Mouse (Mus musculus): ENCODE data around the gene Metap1.
"Not testable (repeated sequence)": the region's sequence is repeated elsewhere in the genome, so short reads cannot be mapped to it uniquely, and the experiment has no call there.

Metap1 gene

DNA sequence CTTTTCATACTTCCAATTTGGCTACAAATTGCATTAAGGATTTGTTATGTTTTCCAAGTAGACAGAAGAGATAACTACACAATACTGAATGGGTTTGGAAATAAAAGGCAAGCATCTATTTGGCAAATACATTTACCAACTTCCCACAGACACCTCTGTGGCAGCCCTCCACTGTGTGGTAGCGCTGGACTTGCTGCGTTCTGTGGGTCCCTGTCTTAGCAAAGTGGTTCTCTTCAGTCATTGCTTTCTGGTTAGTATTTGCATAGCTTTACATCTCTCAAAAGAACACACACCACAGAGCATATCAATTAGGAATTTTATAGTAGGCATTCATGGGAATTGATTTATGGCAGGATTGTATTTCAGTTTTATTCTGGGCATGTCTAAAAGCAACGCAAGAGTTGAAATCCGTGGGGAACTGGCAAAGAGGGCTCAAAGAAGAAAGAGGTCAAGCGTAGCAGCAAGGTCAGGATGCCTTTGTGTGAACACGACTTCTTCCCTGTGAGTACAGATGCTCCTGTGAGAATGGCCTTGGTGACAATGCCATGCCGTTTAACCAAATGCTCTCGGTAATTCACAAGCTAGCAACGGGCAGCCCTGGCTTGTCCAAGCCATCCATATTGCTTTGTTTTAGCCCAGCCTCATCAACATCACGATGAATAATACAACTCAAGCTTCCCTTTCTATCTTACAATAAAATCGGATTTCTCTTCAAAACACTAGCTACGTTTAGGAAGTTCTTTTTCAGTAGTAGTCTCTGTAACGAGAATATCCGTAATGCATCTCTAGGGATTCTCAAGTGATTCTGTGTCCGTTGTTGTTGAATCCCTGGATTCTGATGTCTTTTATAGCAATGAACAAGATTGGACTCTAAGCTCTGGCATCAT lies 10.8 kb upstream of the Metap1 start:
- no peak for DNase-seq (ENCODE audit: low spot score)

DNA sequence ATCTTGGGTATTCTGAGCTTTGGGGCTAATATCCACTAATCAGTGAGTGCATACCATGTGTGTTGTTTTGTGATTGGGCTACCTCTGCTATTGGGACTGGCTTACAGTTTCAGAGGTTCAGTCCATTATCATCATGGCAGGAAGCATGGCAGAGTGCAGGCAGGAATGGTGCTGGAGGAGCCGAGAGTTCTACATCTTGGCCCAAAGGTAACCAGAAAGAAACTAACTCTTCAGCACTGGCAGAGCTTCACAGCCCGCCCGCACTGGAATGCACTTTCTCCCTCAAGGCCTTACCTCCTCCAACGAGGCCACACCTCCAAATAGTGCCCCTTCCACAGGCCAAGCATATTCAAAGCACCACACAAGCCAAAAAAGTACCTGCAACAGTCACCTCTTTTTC lies 9.4 kb upstream of the Metap1 start:
- no peak for DNase-seq (ENCODE audit: low spot score)

DNA sequence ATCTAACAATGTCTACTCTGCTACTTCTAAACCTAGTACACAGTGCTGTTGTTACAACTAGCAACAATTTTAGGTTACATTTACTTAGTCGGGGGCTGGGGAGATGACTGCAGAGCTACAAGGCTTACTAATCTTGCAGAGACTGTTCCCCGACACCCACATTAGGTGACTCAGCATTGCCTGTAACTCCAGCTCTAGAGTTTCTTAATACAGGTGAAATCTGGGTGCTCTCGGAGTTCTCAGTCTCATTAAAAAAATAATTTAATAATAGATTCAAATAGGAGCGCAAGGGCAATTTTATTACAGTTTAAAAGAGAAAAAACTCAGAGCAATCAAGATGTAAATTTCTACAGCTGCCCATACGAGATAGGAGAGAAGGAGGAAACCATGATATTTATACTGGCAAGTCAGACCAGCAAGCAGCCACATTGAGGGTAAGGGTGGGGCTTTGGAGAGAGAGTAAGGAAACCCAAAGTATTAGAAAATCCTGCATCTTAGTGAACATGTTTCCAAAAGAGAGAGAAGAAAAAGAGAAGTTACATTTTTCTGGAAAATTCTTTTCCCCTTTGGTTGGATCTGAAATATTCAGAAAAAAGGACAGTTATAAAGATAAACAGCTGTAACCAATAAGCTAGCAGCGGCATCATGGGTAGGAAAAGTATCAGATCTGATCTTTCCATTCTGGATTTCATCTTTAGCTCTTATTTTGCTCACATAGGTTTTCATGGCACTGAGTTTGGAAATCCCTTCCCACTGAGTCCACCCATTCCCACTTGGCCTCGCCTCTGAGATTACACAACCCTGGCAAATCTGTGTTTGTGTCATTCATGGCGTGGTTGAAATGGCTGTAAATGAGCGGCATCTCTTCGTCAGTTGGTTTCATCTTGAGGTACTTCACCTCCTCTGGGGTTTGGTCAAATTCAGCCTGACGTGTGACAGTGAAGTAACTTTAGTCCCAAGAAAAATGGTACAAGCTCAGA lies 6.1 kb upstream of the Metap1 start:
- DNase-seq (ENCODE audit: low spot score) = no peak

DNA sequence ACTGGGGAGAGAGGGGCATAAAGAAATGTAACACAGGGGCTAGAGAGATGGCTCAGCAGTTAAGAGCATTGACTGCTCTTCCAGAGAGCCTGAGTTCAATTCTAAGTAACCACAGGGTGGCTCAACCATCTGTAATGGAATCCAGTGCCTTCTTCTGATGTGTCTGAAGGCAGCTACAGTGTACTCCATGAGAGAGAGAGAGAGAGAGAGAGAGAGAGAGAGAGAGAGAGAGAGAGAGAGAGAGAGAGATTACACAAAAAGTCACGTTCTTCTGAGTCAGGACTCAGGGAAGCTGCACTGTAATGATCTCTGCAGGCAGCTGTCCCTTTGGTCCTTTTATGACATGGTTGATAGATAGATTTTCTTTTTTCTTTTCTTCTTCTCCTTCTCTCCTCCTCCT lies 5.2 kb upstream of the Metap1 start:
- no peak for DNase-seq (ENCODE audit: low spot score)

DNA sequence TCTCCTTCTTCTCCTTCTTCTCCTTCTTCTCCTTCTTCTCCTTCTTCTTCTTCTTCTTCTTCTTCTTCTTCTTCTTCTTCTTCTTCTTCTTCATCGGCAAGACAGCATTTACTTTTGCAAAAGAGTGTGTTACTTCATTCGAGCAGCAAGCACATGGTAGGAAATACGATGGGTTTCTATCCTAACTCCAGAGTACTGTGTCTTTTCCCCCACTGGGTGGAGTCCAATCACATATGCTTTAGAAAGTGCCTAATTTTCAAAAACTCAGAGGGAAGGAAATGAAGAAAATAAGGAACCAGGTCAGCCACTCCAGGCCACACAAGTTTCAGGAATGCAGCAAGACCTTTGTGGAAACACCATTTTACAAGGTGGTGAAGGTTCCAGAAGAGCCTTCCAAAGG lies 4.4 kb upstream of the Metap1 start:
- no peak for DNase-seq (ENCODE audit: low spot score)

DNA sequence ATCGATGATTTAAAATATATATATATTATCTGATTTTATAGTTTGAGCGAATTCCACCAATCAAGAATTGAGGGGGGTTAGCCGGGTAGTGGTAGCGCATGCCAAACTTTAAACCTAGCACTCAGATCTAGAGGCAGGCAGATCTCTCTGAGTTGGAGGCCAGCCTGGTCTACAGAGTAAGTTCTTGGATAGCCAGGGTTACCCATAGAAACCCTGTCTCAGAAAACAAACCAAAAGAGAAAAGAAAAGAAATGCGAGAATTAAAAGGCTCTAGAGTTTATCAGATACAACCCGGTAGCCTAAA lies 671 bp upstream of the Metap1 start:
- no peak for DNase-seq (ENCODE audit: low spot score)

DNA sequence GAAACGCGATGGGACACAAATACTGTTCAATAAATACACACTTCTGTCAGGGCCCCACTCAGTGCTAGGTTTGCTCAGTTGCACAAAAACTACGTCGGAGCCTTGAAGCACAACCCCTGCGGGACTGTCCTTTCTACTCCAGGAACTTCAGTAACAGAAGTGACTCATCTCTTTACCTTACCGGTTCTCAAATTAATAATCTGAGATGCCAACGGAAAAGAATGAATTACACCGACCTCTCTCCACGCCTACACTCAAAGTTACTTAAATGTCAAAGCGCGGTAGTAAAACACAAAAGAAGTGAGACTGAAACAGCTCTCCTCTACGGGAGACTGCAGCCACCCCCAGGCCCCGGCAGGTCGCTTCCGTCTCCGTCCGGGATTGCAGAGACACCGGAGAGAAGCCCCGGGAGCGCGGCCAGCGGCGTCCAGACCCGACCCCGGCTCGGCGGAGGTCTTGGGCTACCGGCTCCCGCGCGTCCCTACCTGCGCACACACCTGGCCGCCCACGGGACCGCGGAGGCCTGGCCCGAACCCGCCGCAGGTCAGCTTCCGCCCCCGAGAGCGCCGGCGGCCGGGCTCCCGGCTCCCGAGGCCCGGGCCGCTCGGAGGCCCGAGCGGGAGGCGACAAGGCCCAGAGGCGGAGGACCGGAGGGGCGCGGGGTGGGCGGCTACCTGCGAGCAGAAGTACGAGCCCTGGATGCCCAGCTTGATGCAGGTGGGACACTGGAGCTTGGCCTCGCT lies 560 bp downstream of the Metap1 start:
- peak; percentile 29 for DNase-seq (ENCODE audit: low spot score)

DNA sequence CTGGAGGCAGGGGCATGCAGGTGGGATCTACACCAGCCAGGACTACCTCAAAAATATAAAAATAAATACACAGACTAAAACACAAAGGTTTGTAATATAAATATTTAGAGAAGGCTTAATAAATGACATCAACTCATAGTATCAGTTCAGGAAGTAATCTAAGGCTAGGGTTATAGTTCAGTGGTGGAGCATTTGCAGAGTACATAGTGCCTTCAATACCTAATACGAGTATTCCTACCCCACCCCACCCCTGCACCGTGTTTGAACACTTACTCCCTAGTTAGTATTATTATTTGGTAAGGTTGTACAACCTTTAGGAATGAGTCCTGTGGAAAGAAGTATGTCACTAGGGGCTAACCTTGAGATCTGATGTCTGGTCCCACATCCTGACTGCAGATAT lies 6.1 kb downstream of the Metap1 start:
- DNase-seq (ENCODE audit: low spot score) = no peak

DNA sequence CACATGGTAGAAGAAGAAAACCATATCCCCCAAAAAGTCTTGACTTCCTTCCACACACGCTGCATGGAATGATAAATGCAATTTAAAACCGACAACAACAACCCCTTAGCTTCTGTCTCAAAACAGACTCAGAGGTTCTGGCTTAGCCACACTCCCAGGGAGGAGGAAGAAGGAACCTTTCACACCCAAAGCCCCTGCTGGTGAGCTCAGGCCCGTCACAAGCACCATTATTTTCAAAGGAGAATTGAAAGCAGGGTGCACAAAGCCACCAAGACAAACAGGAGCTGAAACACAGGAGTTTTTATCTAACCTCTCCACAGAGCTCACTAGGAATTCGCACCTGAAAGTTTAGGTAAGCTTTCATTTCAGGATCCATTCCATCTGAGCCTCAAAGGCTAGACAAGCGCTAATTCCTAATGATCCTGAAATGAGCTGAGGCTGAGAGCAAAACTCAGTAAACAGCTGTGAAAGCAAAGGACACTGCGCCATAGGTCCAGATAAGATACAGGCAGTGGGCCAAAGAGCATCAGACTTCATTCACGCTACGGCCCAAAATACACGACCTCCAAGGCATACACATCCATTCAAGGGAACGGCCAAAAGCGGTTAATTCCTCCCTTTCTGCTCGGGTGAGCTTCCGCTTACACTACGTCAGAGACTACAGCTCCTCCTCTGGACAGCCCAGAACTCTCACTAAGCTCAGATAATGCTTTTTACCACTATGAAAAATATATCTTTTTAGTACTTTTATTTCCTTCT lies 7.6 kb downstream of the Metap1 start:
- no peak for DNase-seq (ENCODE audit: low spot score)

DNA sequence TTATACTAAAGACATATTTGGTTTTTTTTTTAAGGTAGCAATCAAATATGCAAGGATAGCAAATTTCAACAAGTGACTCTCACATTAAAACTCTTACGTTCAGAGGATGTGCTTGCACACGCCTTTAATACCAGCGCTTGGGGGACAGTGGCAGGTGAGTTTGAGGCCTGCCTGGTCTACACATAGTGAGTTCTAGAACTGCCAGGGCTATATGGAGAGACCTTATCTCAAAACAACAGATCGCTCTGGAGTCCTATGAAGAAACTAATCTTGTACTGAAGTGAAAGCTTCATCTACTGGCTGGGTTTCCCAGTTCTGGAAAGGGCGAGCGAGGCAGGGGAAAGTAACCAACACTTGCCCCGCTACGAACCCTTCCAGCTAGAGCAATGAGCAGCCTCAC lies 9.8 kb downstream of the Metap1 start:
- no peak for DNase-seq (ENCODE audit: low spot score)

DNA sequence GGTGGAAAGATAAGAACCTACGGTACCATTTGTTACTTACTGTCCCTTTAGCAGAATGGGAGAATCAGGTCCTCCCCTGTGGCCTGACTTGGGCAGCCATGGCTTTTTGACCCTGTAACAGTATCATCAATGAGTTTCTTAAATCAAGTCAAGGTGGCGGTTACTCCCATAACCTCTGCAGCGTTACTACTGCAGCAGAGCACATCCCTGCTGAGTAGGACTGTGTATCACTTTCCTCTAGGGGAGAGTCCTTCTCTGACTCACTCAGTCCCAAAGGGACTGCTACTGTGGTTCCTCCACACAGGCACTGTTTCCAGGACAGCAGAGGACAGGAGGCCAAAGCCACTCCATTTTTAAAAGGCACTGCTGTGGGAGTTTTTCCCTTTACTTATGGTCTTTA lies 18.2 kb downstream of the Metap1 start:
- no peak for DNase-seq (ENCODE audit: low spot score)

DNA sequence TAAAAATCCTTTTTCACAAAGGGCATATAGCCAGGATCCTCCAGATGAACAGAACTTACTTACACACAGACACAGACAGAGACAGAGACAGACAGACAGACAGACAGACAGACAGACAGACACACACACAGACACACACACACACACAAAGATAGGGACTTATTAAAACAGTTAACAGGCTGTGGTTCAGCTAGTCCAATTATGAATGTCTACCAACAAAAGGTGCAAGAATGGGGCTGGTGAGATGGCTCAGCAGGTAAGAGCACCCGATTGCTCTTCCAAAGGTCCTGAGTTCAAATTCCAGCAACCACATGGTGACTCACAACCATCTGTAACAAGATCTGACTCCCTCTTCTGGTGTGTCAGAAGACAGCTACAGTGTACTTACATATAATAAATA lies 22.7 kb downstream of the Metap1 start:
- DNase-seq (ENCODE audit: low spot score) = not testable (repeated sequence)

DNA sequence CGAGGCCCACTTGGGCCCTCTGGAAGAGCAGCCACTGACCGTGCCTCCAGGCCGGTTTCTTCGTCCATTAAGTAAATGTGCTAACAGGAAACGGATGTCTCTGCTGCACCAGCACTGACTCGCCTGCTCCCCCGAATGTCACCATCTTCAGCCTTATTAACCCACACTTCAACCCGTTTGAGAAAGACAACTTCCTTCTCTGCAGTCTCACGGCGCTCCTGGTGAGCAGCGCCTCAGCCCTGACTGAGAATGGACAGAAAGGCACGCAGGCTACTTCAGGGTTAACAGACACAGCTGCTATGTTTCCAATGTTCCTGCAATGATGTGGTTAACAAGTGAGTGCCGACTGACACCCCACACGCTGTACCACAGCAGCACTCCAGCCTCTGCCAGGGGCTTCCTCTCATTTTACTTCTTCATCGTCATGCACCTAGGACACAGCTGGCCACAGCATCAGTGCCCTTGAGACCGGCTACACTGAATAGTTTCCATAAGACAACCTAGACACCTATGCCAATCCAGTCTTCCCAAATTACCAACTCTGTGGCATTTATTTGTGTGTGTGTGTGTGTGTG lies 24.7 kb downstream of the Metap1 start:
- no peak for DNase-seq (ENCODE audit: low spot score)

DNA sequence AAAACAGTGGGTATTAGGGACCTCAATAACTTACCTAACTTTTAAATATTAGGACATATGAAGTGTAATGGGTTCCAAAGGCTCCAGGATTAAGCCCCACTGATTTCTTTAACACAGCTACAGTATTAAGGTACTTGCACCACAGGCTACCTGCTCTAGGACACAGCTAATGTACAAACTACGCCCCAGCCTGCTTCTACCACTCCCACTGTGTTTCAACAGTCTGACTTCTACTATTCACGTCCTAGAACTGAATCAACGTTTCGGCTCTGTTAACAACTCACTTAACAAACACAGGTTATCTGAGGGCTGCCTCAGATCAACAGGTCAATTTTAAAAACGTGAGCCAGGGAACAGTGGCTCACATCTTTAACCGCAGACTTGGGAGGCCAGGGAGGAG lies 25.5 kb downstream of the Metap1 start:
- DNase-seq (ENCODE audit: low spot score) = no peak

DNA sequence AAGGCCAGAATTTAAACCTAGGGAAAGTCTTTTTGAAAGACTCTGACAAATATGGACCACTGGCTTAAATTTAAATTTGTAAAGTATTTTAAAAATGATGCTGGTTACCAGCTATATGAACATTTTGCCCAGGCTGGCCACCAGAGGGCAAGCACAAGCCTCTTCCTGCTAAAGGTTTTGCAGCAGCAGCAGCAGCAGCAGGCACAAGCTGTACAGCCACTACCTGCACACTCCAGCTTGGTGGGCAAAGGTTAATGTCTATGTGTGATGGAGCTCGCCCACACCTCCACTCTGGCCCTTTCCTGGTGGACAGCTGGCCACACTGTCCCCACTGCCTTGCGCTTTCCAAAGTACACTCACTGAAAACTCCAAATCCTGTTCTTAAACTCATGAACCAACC lies 26.2 kb downstream of the Metap1 start:
- no peak for DNase-seq (ENCODE audit: low spot score)

DNA sequence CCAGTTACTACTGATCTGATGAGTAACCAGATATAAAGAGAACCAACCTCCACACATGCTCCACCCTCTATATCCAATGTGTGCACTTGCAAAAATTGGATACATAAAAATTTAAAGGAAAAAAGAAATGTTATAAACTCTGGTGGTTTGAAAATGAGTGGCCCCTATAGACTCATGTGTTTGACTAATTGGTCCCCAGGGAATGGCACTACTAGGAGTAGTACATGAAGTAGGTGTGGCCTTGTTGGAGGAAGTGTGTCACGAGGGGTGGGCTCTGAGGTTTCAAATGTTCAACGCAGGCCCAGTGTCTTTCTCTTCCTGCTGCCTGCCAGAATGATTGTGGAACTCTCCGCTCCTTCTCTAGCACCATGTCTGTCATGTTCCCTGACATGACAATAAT lies 27.5 kb downstream of the Metap1 start:
- no peak for DNase-seq (ENCODE audit: low spot score)

DNA sequence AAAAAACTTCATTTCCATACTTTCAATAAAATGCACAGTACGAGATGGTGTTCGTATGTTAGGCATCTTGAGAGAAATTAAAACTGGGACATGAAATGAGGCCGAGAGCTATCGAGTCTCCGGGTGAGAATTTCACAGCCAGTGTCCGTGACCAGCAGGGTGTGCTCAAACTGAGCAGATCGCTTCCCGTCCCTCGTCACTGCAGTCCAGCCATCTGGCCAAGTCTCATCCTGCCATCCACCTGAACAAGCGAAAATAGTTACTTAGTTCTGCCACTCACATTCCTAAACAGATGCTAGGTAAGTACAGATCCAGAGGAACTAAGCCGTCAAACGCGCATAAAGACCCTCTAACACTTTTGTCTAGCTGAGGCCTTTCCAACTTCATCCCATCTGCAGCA lies 29.1 kb downstream of the Metap1 start:
- no peak for DNase-seq (ENCODE audit: low spot score)

DNA sequence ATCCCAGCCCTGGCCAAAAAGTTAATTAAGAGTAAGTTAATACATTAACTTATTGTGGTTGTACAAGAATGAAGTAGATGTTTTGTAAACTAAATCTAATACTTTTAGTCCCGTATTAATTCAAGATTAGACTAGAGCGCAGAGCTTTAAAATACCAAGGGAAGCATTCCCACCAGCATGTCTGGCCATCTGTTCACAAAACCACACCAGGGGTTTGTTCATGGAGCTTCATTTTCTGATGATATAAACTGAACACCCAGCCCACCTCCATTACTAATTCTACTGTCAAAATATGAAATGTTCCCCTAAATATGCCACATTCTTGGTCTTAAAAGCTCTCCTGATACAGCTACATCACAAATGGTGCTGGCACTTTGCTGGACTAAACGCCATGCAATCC lies 30.9 kb downstream of the Metap1 start:
- DNase-seq (ENCODE audit: low spot score) = no peak

DNA sequence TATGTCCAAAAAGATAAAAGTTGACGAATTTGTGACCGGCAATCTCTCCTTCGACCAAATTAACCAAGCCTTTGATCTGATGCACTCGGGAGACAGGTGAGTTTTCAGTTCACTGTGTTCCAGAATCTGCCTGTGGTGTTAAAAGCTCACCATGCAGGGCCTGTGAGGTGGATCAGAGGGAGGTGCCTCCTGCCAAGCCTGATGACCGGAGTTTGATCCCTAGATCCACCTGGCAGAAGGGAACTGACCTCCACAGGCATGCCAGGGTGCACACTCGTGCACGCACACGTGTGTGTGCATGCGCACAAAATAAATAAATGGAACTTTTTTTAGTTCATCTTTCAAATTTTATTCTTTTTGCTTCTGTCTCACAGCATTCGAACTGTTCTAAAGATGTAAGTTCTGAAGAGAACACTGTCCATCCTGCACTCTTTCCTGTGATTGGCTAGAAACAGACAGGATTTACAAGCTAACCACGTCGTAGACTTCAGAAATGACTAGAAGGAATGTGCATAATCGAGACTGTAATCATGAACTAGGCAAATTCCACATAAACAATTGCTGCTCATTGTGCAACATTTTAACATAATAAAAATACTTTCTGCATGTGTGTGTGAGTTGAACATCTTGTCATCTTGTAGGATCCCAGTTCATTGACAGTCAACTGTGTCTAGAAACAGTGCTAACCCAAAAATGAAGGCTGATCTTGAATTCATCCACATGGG lies 34.4 kb downstream of the Metap1 start:
- DNase-seq (ENCODE audit: low spot score) = no peak

DNA sequence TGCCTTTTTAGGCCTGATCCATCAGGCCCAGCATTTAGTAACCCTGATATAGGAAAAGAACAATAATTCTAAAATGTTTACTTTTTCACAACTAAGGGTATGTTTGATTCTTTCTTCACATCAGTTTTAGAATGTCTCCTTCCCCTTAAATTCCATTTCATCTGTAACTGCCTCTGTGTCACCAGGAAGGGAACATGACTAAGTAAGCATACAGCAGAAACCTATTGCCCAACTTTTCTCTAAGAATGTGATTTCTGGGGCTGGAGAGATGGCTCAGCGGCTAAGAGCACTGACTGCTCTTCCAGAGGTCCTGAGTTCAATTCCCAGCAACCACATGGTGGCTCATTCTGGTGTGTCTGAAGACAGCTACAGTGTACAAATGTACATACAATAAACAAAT lies 35.1 kb downstream of the Metap1 start:
- DNase-seq (ENCODE audit: low spot score) = no peak

DNA sequence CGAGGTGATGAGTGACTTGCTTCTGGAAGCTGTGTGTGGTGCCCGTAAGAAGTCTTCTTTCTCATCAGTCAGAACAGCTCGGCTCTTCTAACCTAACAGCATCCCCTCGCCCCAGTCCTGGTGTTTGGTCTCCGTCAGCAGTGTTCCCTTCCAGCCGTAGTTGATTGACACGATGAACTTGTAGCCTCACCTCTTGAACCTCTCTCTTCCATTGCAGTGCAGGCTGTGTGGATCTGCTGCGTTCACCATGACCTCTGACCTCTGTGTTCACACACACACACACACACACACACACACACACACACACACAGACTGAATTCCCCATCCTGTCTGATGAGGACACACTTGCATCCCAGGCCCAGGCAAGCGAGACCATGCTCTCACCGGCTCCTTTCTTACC lies 37.1 kb downstream of the Metap1 start:
- no peak for DNase-seq (ENCODE audit: low spot score)
